Mouse (Mus musculus) heart, embryonic 14.5 days (tissue): ENCODE results near the gene Dgkq. TPM values are rescaled to one million over a fixed set of nuclear protein-coding genes. Genes with fewer than 3 reads are reported as not detected.
A peak's percentile ranks its signal among the peaks of the same experiment; 100 is the strongest.

Source experiments
- ATAC-seq: fragments of 200-750 bp; cut with Nextera tagmentation; 2 replicates; pipeline ENCODE4 v1.8.0; 2017; ENCODE audit warnings: low read depth, moderate TSS enrichment; ENCODE audit not compliant: insufficient number of reproducible peaks, insufficient read depth, low FRiP score
- H3K27ac ChIP-seq, 2 experiments: fragments of 200-500 bp in 1 of 2; fragments of 300-500 bp in 1 of 2; sonication (generic) in 1 of 2; replicated peaks in 1 of 2; 2 replicates each; pipeline ENCODE4 v1.5.1; 2012 to 2014; ENCODE audit warnings: low read depth in 2 of 2, low read length in 2 of 2, control low read depth in 1 of 2, mild to moderate bottlenecking in 1 of 2, mixed read lengths in 1 of 2; ENCODE audit not compliant: control insufficient read depth in 1 of 2, insufficient read depth in 1 of 2
- H3K27me3 ChIP-seq: fragments of 300-500 bp; sonication (generic); 2 replicates; pipeline ENCODE4 v1.6.1; 2014; ENCODE audit warnings: mild to moderate bottlenecking, low read length, control low read depth; ENCODE audit not compliant: control insufficient read depth, insufficient read depth
- H3K36me3 ChIP-seq: fragments of 300-500 bp; sonication (generic); 2 replicates; pipeline ENCODE4 v1.6.1; 2014; ENCODE audit warnings: mild to moderate bottlenecking, control low read depth, low read length, mixed read lengths; ENCODE audit not compliant: control insufficient read depth, insufficient read depth
- H3K4me1 ChIP-seq, 2 experiments: fragments of 200-500 bp in 1 of 2; fragments of 300-500 bp in 1 of 2; sonication (generic) in 1 of 2; 2 replicates each; pipeline ENCODE4 v1.6.1; 2012 to 2014; ENCODE audit warnings: low read length in 2 of 2, control low read depth in 1 of 2, mixed read lengths in 1 of 2; ENCODE audit not compliant: control insufficient read depth in 2 of 2, insufficient read depth in 2 of 2
- H3K4me2 ChIP-seq: fragments of 300-500 bp; sonication (generic); 2 replicates; pipeline ENCODE4 v1.6.1; 2014; ENCODE audit warnings: mild to moderate bottlenecking, low read length
- H3K4me3 ChIP-seq, 2 experiments: fragments of 200-500 bp in 1 of 2; fragments of 300-500 bp in 1 of 2; sonication (generic) in 1 of 2; 2 replicates each; pipeline ENCODE4 v1.5.1; 2012 to 2014; ENCODE audit warnings: low read length in 2 of 2, mild to moderate bottlenecking in 2 of 2, control low read depth in 1 of 2, low read depth in 1 of 2, moderate library complexity in 1 of 2; ENCODE audit not compliant: control insufficient read depth in 1 of 2, insufficient read depth in 1 of 2
- H3K9ac ChIP-seq: fragments of 300-500 bp; sonication (generic); 2 replicates; pipeline ENCODE4 v1.6.1; 2014; ENCODE audit warnings: mild to moderate bottlenecking, low read length
- H3K9me3 ChIP-seq: fragments of 300-500 bp; sonication (generic); 2 replicates; pipeline ENCODE4 v1.6.1; 2016; ENCODE audit warnings: low read length, control low read depth; ENCODE audit not compliant: control insufficient read depth
- WGBS: fragments of 180-500 bp; shearing (Covaris S2); extraction: QIAGEN DNeasy Blood & Tissue Kit; methylation state at CpG from one replicate; pipeline ENCODE4 v1.1.7; 2014; 5-methylcytosine and 5-hydroxymethylcytosine counted together
- polyA plus RNA-seq: library from polyadenylated mRNA; unstranded; fragments of >200 nt; fragmentation: Nextera tagmentation; extraction: Ambion mirVana; gene quantifications from 2 replicates; pipeline ENCODE4 v1.2.1, GENCODE M21; 2014

The Dgkq gene
- 5.6 and 6.6 TPM in 2 replicates for polyA plus RNA-seq

DNA sequence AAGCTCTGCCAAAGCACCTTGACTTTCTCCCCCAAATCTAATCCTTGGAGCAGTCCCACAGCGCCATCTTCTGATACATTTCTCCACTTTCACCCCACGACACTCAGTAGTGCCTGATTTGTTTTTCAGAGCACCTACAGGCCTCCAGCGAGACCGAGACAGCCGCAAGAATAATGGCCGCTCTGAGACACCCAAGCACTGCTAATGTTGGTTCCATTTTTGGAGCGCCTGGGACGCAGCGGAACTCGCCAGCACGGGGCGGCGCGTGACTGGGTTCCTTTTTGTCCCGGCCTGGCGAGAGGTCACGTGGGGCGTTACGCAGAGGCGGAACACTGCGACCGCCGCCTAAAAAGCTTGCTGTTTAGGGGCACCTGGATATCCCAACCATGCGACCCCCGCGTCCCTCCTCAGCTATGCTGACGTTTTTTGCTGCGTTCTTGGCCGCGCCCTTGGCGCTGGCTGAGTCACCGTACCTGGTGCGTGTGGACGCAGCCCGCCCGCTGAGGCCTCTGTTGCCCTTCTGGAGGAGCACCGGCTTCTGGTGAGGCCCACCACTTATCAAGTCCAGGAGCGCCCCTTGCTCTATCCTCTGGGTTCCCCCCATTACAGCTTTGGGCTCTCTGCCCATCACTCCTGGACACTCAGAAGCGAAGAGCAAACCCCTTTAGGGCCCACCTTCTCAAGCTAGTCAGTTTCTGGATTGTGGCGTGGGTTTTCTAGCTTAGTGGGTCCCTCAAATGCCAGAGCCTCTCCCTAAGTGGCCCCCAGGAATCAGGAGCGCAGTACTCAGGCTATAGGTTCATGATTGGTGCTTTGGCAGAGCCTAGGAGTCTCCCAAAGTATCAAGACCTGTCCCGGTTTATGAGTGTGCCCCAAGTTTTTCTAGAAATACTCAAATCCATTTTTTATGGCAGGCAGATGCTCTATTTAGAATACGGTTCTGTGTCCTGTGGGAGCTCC lies at the start of gene Dgkq:
Gene Dgkq (minus strand): TSS at position 696 of the 960 bp plus-strand sequence.
- Histone ChIP-seq H3K27ac (peak within 1 kb of the TSS; percentile 88 to 96), H3K27me3 (0 out of 2 replicates have a peak, but pooled peaks cover 7% of the 10 kb centered on the region), H3K9ac (peak within 1 kb of the TSS; percentile 88), H3K4me1 (peaks cover 2 to 16% of the 10 kb centered on the region in 2 experiments; a peak in 2 of 4 replicates), H3K4me2 (peak within 1 kb of the TSS; percentile 89), H3K36me3 (peaks cover 17% of the 10 kb centered on the region), H3K9me3 (no peaks in the 10 kb centered on the region), H3K4me3 (peak within 1 kb of the TSS; percentile 63 to 77)
- 5% methylated on average over 43 of the region's 43 CpGs for WGBS
- ATAC-seq = peak; percentile 82

DNA sequence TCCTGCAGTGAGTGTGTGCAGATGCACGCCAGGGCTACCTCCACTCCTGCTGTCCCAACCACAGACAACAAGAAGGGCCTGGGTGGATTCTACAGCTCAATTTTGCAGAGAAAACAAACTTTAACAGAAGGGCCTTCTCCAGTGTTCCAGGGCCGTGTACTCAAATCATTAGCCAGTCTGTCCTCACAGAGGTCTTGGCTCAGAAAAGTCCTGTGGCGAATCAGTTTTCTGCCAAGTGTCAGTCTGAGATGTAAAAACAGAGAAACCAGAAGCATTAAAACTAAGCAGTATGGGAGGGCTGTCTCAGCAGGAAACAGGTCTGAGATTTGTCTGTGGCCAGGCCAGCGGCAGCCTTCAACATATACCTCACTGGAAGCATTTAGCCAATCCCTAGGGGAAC lies 48.6 kb upstream of the Dgkq start:
- Histone ChIP-seq H3K4me2 (no peak overlapping the region), H3K27ac (0 out of 4 replicates have a peak overlapping the region, but pooled peaks have one; percentile 11 to 14), H3K9me3 (no peaks in the 10 kb centered on the region), H3K4me1 (peaks cover 11 to 14% of the 10 kb centered on the region in 2 experiments; a peak in 3 of 4 replicates), H3K9ac (0 out of 2 replicates have a peak overlapping the region, but pooled peaks have one; percentile 16), H3K27me3 (no peaks in the 10 kb centered on the region), H3K4me3 (no peak overlapping the region), H3K36me3 (no peaks in the 10 kb centered on the region)
- WGBS = 47% methylated on average over 4 of the region's 4 CpGs
- no peak for ATAC-seq

DNA sequence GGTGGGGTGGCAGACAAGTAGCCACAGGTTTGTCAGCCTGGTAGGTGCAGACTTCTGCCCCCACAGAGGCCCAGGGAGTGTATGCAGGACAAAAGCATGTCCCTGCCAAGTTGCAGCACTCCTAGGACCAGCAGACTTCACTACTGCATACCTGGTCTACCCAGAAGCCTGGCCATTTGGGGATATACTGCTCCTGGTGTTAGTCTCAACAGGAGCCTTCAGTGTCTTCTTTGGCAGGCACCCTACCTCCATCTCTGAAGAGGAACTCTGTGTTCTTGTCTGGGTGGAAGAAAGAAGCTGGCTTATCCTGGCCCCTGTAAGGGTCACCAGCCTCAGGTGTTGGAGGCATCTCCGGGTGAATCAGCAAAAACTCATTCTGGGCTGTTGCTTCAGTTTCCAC lies 46.5 kb upstream of the Dgkq start:
- no peaks in the 10 kb centered on the region for H3K36me3 ChIP-seq
- H3K4me1 ChIP-seq = peaks cover 6 to 11% of the 10 kb centered on the region in 2 experiments; a peak in 3 of 4 replicates
- no peak overlapping the region for H3K9ac ChIP-seq
- no peaks in the 10 kb centered on the region for H3K9me3 ChIP-seq
- no peaks in the 10 kb centered on the region for H3K27me3 ChIP-seq
- 73% methylated on average over 1 of the region's 1 CpGs for WGBS
- H3K27ac ChIP-seq = no peak overlapping the region
- H3K4me2 ChIP-seq = no peak overlapping the region
- H3K4me3 ChIP-seq = no peak overlapping the region
- no peak for ATAC-seq

DNA sequence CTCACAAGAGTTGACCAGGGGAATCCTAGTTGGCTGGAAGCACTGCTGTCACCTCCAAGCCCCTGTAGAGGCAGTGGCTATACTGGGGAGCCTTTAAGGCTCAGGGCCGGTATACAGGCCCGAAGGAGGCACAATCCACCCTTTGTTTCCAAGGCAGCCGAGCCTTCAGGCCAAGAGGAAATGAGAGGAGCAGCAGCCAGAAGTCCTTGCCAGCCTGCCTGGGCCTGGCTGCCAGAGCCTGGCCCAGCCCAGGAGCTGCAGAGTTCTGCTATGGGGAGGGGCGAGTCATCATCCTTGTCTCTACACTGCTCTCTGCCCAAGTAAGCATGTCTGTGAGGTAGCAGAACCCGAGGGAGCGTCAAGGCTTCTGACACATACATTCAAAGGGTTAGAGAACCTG lies 44.7 kb upstream of the Dgkq start:
- 54% methylated on average over 6 of the region's 6 CpGs for WGBS
- Histone ChIP-seq H3K4me2 (no peak overlapping the region), H3K4me3 (no peak overlapping the region), H3K36me3 (no peaks in the 10 kb centered on the region), H3K9ac (no peak overlapping the region), H3K27ac (peak overlapping the region; percentile 15 to 48; a peak in 3 of 4 replicates), H3K27me3 (no peaks in the 10 kb centered on the region), H3K4me1 (peaks cover 5 to 7% of the 10 kb centered on the region in 2 experiments; a peak in 2 of 4 replicates), H3K9me3 (no peaks in the 10 kb centered on the region)
- peak; percentile 67 for ATAC-seq

- Histone ChIP-seq H3K9ac (no peak overlapping the region), H3K4me3 (no peak overlapping the region), H3K4me2 (no peak overlapping the region), H3K4me1 (peaks cover 7 to 11% of the 10 kb centered on the region in 2 experiments; a peak in 3 of 4 replicates), H3K27me3 (no peaks in the 10 kb centered on the region), H3K9me3 (no peaks in the 10 kb centered on the region), H3K27ac (peak overlapping the region; percentile 15 to 48; a peak in 3 of 4 replicates), H3K36me3 (no peaks in the 10 kb centered on the region)
- no peak for ATAC-seq
Measured at GRCm38 (mm10) chr5:108713691-108714090, 44.2 kb upstream of the Dgkq start.

DNA sequence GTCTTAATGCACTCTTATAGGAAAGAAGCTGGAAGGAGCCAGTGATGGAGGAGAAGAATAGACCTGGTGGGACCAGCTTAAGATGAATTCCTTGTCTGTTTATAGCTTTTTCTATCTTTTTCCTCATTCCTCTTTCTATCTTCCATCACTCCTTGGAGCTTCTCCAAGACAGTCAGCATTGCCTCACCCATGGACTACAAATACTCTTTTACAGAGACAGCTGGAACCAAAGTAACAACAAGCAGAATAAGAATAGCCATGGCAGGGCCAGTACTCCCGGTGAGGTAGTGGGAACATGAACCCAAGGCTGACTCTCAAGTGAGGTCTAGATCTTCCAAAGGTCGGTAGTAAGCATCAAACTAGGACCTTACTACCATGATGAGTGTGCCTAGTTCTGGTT lies 43.6 kb upstream of the Dgkq start:
- no peaks in the 10 kb centered on the region for H3K9me3 ChIP-seq
- peaks cover 4% of the 10 kb centered on the region; the same call in 1 of the 2 replicates for H3K36me3 ChIP-seq
- H3K4me2 ChIP-seq = no peak overlapping the region
- 72% methylated on average over 2 of the region's 2 CpGs for WGBS
- H3K9ac ChIP-seq = no peak overlapping the region
- H3K27ac ChIP-seq = 0 out of 4 replicates have a peak overlapping the region, but pooled peaks of 1 of the 2 experiments have one; percentile 48
- ATAC-seq = no peak
- H3K27me3 ChIP-seq = no peaks in the 10 kb centered on the region
- peaks cover 5 to 16% of the 10 kb centered on the region in 2 experiments; a peak in 3 of 4 replicates for H3K4me1 ChIP-seq
- no peak overlapping the region for H3K4me3 ChIP-seq

- Histone ChIP-seq H3K27me3 (no peaks in the 10 kb centered on the region), H3K36me3 (peaks cover 11% of the 10 kb centered on the region), H3K27ac (no peak overlapping the region), H3K4me2 (no peak overlapping the region), H3K4me3 (no peak overlapping the region), H3K4me1 (peaks cover 2 to 10% of the 10 kb centered on the region in 2 experiments; a peak in 3 of 4 replicates), H3K9ac (no peak overlapping the region), H3K9me3 (no peaks in the 10 kb centered on the region)
- 70% methylated on average over 6 of the region's 6 CpGs for WGBS
- no peak for ATAC-seq
Measured at GRCm38 (mm10) chr5:108711968-108712367, 42.5 kb upstream of the Dgkq start.
